Comparison of ENCODE assay signal across 16 mouse cellular contexts in genomic region chr3:82620418-82621003, GRCm38 (mm10).
"Had no signal": no experiment of that assay in that cellular context is flagged by ENCODE, and none has a peak within 500 bp of the region (broad histone marks: within the 10 kb centered on the region; RNA-seq: fewer than 3 reads in every experiment).

No protein-coding gene starts in this region.

- H3K4me2 ChIP-seq: lung, embryonic 14.5 days; midbrain, embryonic 12.5 days; neural tube, embryonic 12.5 days; stomach, embryonic 15.5 days had no signal

- H3K9ac ChIP-seq: lung, embryonic 14.5 days; midbrain, embryonic 12.5 days; neural tube, embryonic 12.5 days; stomach, embryonic 15.5 days had no signal

- DNase-seq: lung, adult 18-20 months; lung, embryonic 14.5 days; lung, postnatal 10 days; lung, postnatal 4 days; midbrain, embryonic 14.5 days; right cerebral cortex, postnatal 14 days; thymus, adult 2 months; thymus, postnatal 25 days; thymus, postnatal 4 days had no signal

- H3K9me3 ChIP-seq: midbrain, embryonic 10.5 days; midbrain, embryonic 12.5 days; neural tube, embryonic 12.5 days; stomach, embryonic 15.5 days had no signal

- H3K4me3 ChIP-seq: midbrain, embryonic 10.5 days; midbrain, embryonic 12.5 days; myocyte; neural tube, embryonic 12.5 days; stomach, embryonic 15.5 days had no signal

- H3K27ac ChIP-seq: midbrain, embryonic 10.5 days; midbrain, embryonic 12.5 days; neural tube, embryonic 12.5 days; stomach, embryonic 15.5 days; stomach, postnatal 0 days had no signal

- H3K4me1 ChIP-seq: midbrain, embryonic 10.5 days; midbrain, embryonic 12.5 days; neural tube, embryonic 12.5 days; stomach, embryonic 15.5 days had no signal

- ATAC-seq: midbrain, embryonic 16.5 days had no signal

- H3K27me3 ChIP-seq: midbrain, embryonic 12.5 days; neural tube, embryonic 12.5 days; stomach, embryonic 15.5 days had no signal

- H3K36me3 ChIP-seq: midbrain, embryonic 10.5 days; midbrain, embryonic 12.5 days; neural tube, embryonic 12.5 days; stomach, embryonic 15.5 days had no signal
